Mouse (Mus musculus) embryonic facial prominence, embryonic 14.5 days (tissue): Measurements from ENCODE around the gene Lat2. TPM values are rescaled to one million over a fixed set of nuclear protein-coding genes. Genes with fewer than 3 reads are reported as not detected.

Experiments used
- ATAC-seq: fragments of 200-750 bp; cut with Nextera tagmentation; 2 replicates; pipeline ENCODE4 v1.8.0; 2017; ENCODE audit warnings: low read depth, moderate number of reproducible peaks, moderate TSS enrichment
- DNase-seq: peaks from one replicate; pipeline ENCODE4 v3.0.0-alpha.2; 2015; ENCODE audit warnings: low spot score
- H3K27ac ChIP-seq: fragments of 300-500 bp; sonication (generic); replicated peaks from 2 replicates; pipeline ENCODE4 v1.5.1; 2014; ENCODE audit warnings: low read depth, mild to moderate bottlenecking, low read length, moderate library complexity
- H3K27me3 ChIP-seq: fragments of 300-500 bp; sonication (generic); replicated peaks from 2 replicates; pipeline ENCODE4 v1.6.1; 2014; ENCODE audit warnings: low read length; ENCODE audit not compliant: control insufficient read depth, insufficient read depth
- H3K36me3 ChIP-seq: fragments of 300-500 bp; sonication (generic); 2 replicates; pipeline ENCODE4 v1.6.1; 2014; ENCODE audit warnings: low read length, mixed read lengths; ENCODE audit not compliant: control insufficient read depth, insufficient read depth
- H3K4me1 ChIP-seq: fragments of 300-500 bp; sonication (generic); 2 replicates; pipeline ENCODE4 v1.6.1; 2014; ENCODE audit warnings: antibody characterized with exemption, low read length; ENCODE audit not compliant: control insufficient read depth, insufficient read depth
- H3K4me2 ChIP-seq: fragments of 300-500 bp; sonication (generic); 2 replicates; pipeline ENCODE4 v1.6.1; 2014; ENCODE audit warnings: low read depth, mild to moderate bottlenecking, low read length, moderate library complexity, mixed read lengths
- H3K4me3 ChIP-seq: fragments of 300-500 bp; sonication (generic); 2 replicates; pipeline ENCODE4 v1.5.1; 2014; ENCODE audit warnings: low read depth, mild to moderate bottlenecking, low read length
- H3K9ac ChIP-seq: fragments of 300-500 bp; sonication (generic); 2 replicates; pipeline ENCODE4 v1.6.1; 2014; ENCODE audit warnings: low read depth, mild to moderate bottlenecking, low read length, moderate library complexity, mixed read lengths
- H3K9me3 ChIP-seq: fragments of 300-500 bp; sonication (generic); 2 replicates; pipeline ENCODE4 v1.6.1; 2016; ENCODE audit warnings: low read length; ENCODE audit not compliant: control insufficient read depth
- WGBS: fragments of 180-500 bp; shearing (Covaris S2); extraction: QIAGEN DNeasy Blood & Tissue Kit; methylation state at CpG from one replicate; pipeline ENCODE4 v1.1.7; 2014; 5-methylcytosine and 5-hydroxymethylcytosine counted together
- polyA plus RNA-seq: library from polyadenylated mRNA; unstranded; fragments of >200 nt; fragmentation: Nextera tagmentation; extraction: Ambion mirVana; gene quantifications from 2 replicates; pipeline ENCODE4 v1.2.1, GENCODE M21; 2014

Gene Lat2
- polyA plus RNA-seq, 1 experiment from 2014 or later: 4.5 TPM

- peaks cover 7% of the 10 kb centered on the region; the same call in 1 of the 2 replicates for H3K4me1 ChIP-seq
- no peak for DNase-seq
- H3K4me2 ChIP-seq: no peak within 1 kb of the TSS
- no peaks in the 10 kb centered on the region for H3K27me3 ChIP-seq
- no peak within 1 kb of the TSS for H3K9ac ChIP-seq
- 0 out of 2 replicates have a peak, but pooled peaks cover 4% of the 10 kb centered on the region for H3K9me3 ChIP-seq
- H3K27ac ChIP-seq: no peak within 1 kb of the TSS
- no peak for ATAC-seq
- no peaks in the 10 kb centered on the region for H3K36me3 ChIP-seq
- H3K4me3 ChIP-seq: no peak within 1 kb of the TSS
- WGBS: 93% methylated on average over 7 of the region's 7 CpGs
Measured at GRCm38 (mm10) chr5:134560071-134560449, 54.8 kb downstream of the Lat2 start, which contains the start of gene Syna. Gene Syna, minus strand, starts transcription at chr5:134560171.

- ATAC-seq: peak; percentile 2; the same call in 1 of the 2 replicates
- H3K4me1 ChIP-seq: peaks cover 15% of the 10 kb centered on the region
- no peaks in the 10 kb centered on the region for H3K36me3 ChIP-seq
- 7% methylated on average over 20 of the region's 20 CpGs for WGBS
- peak overlapping the region; percentile 63 for H3K27ac ChIP-seq
- H3K4me3 ChIP-seq: no peak overlapping the region; the same call in 1 of the 2 replicates
- H3K4me2 ChIP-seq: peak overlapping the region; percentile 38
- 0 out of 2 replicates have a peak, but pooled peaks cover 4% of the 10 kb centered on the region for H3K9me3 ChIP-seq
- no peaks in the 10 kb centered on the region for H3K27me3 ChIP-seq
- H3K9ac ChIP-seq: peak overlapping the region; percentile 14; the same call in 1 of the 2 replicates
- peak; percentile 89 for DNase-seq
Measured at GRCm38 (mm10) chr5:134555463-134556164, 59.2 kb downstream of the Lat2 start.

- H3K9me3 ChIP-seq: 0 out of 2 replicates have a peak, but pooled peaks cover 4% of the 10 kb centered on the region
- peaks cover 20% of the 10 kb centered on the region for H3K4me1 ChIP-seq
- no peak overlapping the region for H3K4me2 ChIP-seq
- H3K36me3 ChIP-seq: no peaks in the 10 kb centered on the region
- no peak overlapping the region for H3K4me3 ChIP-seq
- DNase-seq (no peak), ATAC-seq (no peak)
- WGBS: 77% methylated on average over 5 of the region's 5 CpGs
- H3K27ac ChIP-seq: no peak overlapping the region
- H3K27me3 ChIP-seq: no peaks in the 10 kb centered on the region
- no peak overlapping the region for H3K9ac ChIP-seq
Measured at GRCm38 (mm10) chr5:134553951-134554546, 60.8 kb downstream of the Lat2 start.

- Histone ChIP-seq H3K4me2 (peak within 1 kb of the TSS; percentile 89), H3K9me3 (0 out of 2 replicates have a peak, but pooled peaks cover 2% of the 10 kb centered on the region), H3K4me1 (peaks cover 20% of the 10 kb centered on the region), H3K27me3 (no peaks in the 10 kb centered on the region), H3K27ac (peak within 1 kb of the TSS; percentile 94), H3K9ac (peak within 1 kb of the TSS; percentile 81), H3K36me3 (no peaks in the 10 kb centered on the region), H3K4me3 (peak within 1 kb of the TSS; percentile 76)
- DNase-seq (peak; percentile 98), ATAC-seq (peak; percentile 94)
- WGBS: 2% methylated on average over 45 of the region's 61 CpGs
Measured at GRCm38 (mm10) chr5:134552110-134552972, 62.5 kb downstream of the Lat2 start, which contains the start of gene Clip2. Gene Clip2, minus strand, starts transcription at chr5:134552434.

GRCm38 (mm10) chr5:134551233-134552109 lies 63.4 kb downstream of the Lat2 start:
- peak; percentile 5; the same call in 1 of the 2 replicates for ATAC-seq

GRCm38 (mm10) chr5:134550836-134551232 lies 64.0 kb downstream of the Lat2 start:
- Histone ChIP-seq H3K27ac (peak overlapping the region; percentile 94), H3K4me1 (peaks cover 20% of the 10 kb centered on the region), H3K9ac (peak overlapping the region; percentile 81), H3K27me3 (no peaks in the 10 kb centered on the region), H3K9me3 (no peaks in the 10 kb centered on the region), H3K4me3 (peak overlapping the region; percentile 76), H3K4me2 (peak overlapping the region; percentile 89), H3K36me3 (no peaks in the 10 kb centered on the region)
- DNase-seq (no peak), ATAC-seq (no peak)
- 7% methylated on average over 6 of the region's 6 CpGs for WGBS

More at GRCm38 (mm10) chr5:134551233-134552109, 63.4 kb downstream of the Lat2 start:
- Histone ChIP-seq H3K27ac (peak overlapping the region; percentile 94), H3K4me1 (peaks cover 20% of the 10 kb centered on the region), H3K27me3 (no peaks in the 10 kb centered on the region), H3K9me3 (no peaks in the 10 kb centered on the region), H3K36me3 (no peaks in the 10 kb centered on the region), H3K4me2 (peak overlapping the region; percentile 89), H3K9ac (peak overlapping the region; percentile 81), H3K4me3 (peak overlapping the region; percentile 76)
- peak; percentile 60 for DNase-seq
- WGBS: 1% methylated on average over 38 of the region's 52 CpGs
